Mouse (Mus musculus): ENCODE measurements around the gene Wbp11.

Wbp11 gene

DNA sequence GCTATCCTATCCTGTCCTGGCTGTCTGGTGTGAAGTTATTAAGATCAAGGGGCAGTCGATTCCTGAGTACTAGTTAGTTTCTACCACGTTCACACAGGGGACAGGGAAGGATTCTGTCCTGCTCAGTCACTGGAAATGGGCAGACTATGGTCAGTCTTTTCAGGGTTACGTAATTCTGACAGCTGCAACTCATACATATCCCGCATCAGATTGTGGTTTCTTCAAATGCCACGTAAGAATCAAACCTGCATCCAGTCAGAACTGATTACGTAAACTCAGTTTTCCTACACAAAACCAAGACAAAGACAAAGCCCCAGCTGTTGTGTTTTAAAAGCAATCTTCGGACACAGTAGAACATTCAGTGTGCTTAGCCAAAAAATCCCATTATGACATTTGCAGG is 12.7 kb downstream of the Wbp11 start:
- CTCF ChIA-PET: no interaction called here
- POLR2A ChIA-PET: interaction anchor here (0.5 to 14.0 kb wide), 7 partner anchors 9 to 623 kb away, joined by 3 to 268 read pairs (median 10); partner anchors contain the start of genes Hist4h4 (in 3 of the 4), BC049715 (in 2 of the 4), Wbp11 (in 2 of the 4) and H2afj (in 1 of the 4)

DNA sequence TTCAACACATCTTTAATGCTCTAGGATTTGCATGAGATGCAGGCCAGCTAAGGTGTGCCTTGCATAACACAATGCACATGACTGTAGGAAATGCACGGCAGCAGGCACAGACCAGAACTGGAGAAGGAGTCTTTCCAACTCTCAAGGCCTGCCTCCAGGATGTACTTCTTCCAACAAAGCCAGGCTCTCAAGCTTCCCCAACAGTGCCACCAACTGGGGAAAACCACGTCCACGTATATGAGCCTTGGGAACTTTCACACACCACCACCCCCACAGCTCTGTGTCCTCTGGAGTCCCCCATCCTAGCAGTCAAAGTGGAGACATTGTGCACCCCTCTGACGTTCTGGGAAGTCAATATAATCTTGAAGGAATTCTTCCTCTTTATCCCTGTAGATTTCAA is 14.9 kb downstream of the Wbp11 start:
- ChIA-PET CTCF (interaction anchor here in 2 of 4 experiments (0.5 to 1.1 kb wide), 3 partner anchors 18 to 1107 kb away, joined by 3 to 4 read pairs (median 3); no protein-coding TSS in a partner anchor), POLR2A (interaction anchor here (0.6 to 14.0 kb wide), 10 partner anchors 9 to 281 kb away, joined by 3 to 161 read pairs (median 7); partner anchors contain the start of genes Hist4h4 (in 3 of the 4), BC049715 (in 2 of the 4) and Wbp11 (in 2 of the 4))

DNA sequence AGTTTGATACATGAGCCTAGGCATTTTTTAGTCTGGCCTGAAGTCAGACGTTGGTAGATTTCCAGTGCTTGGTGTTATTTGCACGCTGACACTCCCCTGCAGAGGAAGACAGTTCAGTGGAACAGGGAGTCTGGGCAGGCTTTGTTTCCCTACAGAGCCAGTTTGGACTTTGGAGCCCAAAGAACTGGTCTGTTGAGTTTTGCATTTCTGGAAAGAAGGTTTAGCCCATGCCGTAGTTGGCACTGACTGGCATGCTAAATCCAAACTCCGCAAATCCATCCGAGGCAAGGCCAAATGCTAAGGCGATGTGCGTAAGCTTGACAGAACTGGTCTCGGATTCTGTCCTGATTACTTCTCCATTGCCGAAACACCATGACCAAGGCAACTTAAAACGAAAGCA is 16.8 kb downstream of the Wbp11 start:
- ChIA-PET CTCF (no interaction called here), POLR2A (interaction anchor here in 2 of 4 experiments (1.0 to 1.6 kb wide), 2 partner anchors 17 kb away, joined by 3 to 4 read pairs; partner anchors contain the start of genes Wbp11 (in 2 of the 2) and BC049715 (in 1 of the 2))

DNA sequence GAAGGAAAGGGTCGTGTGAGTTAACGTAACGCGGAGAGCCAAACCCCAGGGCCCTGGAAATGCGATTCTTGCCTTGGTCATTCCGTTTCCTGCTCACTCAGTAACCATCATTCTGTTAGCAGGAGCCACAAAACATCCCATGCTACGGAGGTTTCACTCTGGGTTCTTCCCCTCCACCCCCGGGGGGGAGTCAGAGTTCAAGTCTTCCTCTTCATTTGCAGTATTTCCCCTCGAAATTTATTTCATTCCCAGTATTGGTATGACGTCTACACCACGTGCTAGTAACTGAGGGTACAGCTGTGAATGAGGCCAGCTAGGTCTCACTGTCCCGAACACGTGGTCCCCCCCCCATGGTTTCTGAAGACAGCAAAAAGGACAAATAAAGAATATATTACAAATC is 18.4 kb downstream of the Wbp11 start:
- POLR2A ChIA-PET: interaction anchor here (0.6 to 7.9 kb wide), 15 partner anchors 10 to 938 kb away, joined by 3 to 441 read pairs (median 7); partner anchors contain the start of genes BC049715 (in 2 of the 4), Wbp11 (in 2 of the 4) and Smco3 (in 1 of the 4)

DNA sequence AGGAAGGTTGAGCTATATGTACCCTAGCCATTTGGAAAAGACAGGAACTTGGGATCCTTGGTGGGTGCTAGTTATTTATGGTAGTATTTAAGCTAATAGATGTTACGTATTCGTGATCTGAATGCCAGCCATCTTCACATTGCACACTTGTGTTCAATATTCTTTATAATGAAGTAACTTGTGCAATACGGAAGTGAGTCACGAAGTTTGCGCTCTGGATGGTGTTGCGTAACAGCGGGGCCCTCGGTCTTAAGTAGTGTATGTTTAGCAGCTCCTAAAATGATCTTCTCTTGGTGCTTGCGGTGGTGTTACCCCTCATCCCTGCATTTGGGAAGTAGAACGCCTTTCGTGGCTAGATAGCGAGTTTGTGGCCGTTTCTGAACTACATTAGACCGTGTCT is 19.0 kb downstream of the Wbp11 start:
- POLR2A ChIA-PET: interaction anchor here (0.6 to 7.9 kb wide), 32 partner anchors 8 to 946 kb away, joined by 3 to 441 read pairs (median 6); partner anchors contain the start of genes BC049715 (in 4 of the 4), Wbp11 (in 4 of the 4), Smco3 (in 2 of the 4) and Dera (in 1 of the 4)
- CTCF ChIA-PET: interaction anchor here in 2 of 4 experiments (0.7 to 1.6 kb wide), 2 partner anchors 189 to 1364 kb away, joined by 3 to 6 read pairs; no protein-coding TSS in a partner anchor

More for the DNA sequence above, 18.4 kb downstream of the Wbp11 start:
- CTCF ChIA-PET: interaction anchor here in 1 of 4 experiments (0.7 kb wide), 1 partner anchor 1364 kb away, joined by 3 read pairs; no protein-coding TSS in a partner anchor

DNA sequence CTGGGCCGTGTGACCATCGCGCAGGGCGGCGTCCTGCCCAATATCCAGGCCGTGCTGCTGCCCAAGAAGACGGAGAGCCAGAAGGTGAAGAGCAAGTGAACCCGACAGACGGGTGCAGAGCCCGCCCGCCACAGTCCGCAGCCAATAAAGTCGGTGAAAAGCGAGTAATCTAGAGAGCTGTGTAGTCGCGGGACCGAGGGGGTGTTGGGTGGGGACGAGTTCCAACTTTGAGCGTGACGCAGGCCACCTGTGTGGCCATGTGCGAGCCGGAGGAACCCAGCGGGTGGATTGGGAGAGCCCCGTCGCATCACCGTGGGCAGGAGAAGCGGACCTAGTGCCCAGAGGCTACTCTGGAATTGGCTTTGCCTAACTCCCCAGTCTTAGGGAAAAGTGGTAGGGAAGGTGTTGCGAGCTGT is 19.4 kb downstream of the Wbp11 start:
- ChIA-PET CTCF (interaction anchor here in 2 of 4 experiments (1.0 to 1.6 kb wide), 3 partner anchors 11 to 188 kb away, joined by 3 to 6 read pairs (median 4); no protein-coding TSS in a partner anchor), POLR2A (interaction anchor here (0.6 to 7.9 kb wide), 67 partner anchors 8 to 1918 kb away, joined by 3 to 441 read pairs (median 5); partner anchors contain the start of genes BC049715 (in 4 of the 4), Wbp11 (in 4 of the 4), Smco3 (in 2 of the 4) and Dera (in 1 of the 4))

DNA sequence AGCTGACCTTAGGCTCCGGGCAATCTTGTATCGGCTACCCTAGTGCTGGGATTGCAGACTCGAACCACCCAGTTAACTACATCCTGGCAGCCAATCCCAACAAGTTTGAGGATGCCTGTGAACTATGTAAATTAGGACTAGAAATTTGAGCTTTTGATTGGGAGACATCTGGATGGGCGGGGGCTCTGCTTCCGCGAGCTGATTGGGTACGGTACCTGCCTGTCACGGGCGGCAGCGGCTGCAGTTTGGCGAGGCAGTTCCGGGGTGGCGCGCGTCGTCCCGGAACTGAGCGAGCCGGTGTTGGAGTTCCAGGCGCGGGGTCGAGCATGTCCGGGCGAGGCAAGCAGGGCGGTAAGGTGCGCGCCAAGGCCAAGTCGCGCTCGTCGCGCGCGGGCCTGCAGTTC is 20.0 kb downstream of the Wbp11 start, which contains the start of gene H2afj:
TSS of gene H2afj (plus strand) at position 231 of the 404 bp plus-strand sequence.
- ChIA-PET POLR2A (interaction anchor here (0.6 to 7.9 kb wide), 76 partner anchors 9 to 1918 kb away, joined by 3 to 441 read pairs (median 5); partner anchors contain the start of genes BC049715 (in 4 of the 4), Wbp11 (in 4 of the 4), Smco3 (in 2 of the 4) and Dera (in 1 of the 4)), CTCF (interaction anchor here in 3 of 4 experiments (0.6 to 1.6 kb wide), 6 partner anchors 12 to 959 kb away, joined by 3 to 6 read pairs (median 3); no protein-coding TSS in a partner anchor)

DNA sequence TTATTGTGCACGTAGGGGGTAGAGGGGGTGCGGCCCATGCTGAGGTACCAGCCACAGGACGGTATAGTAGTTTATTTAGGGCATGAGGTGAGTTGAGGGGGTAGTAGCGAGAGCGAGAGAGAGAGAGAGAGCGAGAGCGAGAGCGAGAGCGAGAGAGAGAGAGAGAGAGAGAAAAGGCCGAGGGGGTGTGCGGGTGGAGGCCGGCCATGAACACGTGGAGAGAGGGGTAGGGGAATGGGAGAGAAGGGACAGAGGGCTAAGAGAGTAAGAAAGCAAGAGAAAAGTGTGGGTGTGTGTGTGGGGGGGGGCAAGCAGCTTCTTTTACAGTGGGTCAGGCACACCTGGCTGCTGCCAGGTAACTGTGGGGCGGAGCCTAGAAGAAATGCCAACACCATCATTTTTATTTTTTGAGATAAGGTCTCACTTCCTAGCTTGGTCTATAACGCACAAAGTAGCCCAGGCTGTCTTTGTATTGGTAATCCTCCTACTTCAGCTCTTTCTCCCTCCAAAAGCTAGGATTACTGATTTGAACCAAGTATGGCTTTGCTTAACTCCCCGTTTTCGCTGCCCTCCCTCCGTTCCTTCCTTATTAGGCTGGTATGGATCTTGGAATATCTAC is 20.5 kb downstream of the Wbp11 start:
- CTCF ChIA-PET: interaction anchor here in 2 of 4 experiments (0.6 to 1.6 kb wide), 4 partner anchors 66 to 959 kb away, joined by 3 to 6 read pairs (median 3); no protein-coding TSS in a partner anchor
- POLR2A ChIA-PET: interaction anchor here (0.6 to 7.9 kb wide), 79 partner anchors 8 to 1917 kb away, joined by 3 to 441 read pairs (median 5); partner anchors contain the start of genes BC049715 (in 4 of the 4), Wbp11 (in 4 of the 4), Plbd1 (in 2 of the 4) and Smco3 (in 2 of the 4)

DNA sequence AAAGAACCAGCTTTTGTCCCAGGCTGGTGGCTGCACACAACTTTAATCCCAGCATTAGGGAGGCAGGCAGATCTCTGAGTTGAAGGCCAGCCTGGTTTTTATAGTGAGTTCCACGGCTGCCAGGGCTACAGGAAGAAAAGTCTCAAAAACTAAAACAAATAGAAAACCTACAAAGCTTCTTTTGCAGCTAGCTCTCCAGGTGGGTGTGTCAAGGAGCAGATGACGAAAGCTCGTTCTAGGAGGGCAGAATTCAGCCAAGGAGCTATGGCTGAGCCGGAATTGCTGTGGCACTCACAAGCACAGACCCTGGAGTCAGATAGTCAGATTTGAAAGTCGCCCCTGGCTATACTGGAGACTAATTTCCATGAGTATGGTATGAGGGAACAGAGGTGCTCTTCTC is 21.2 kb downstream of the Wbp11 start:
- POLR2A ChIA-PET: interaction anchor here (0.6 to 7.9 kb wide), 29 partner anchors 8 to 1498 kb away, joined by 3 to 441 read pairs (median 6); partner anchors contain the start of genes Wbp11 (in 4 of the 4), BC049715 (in 3 of the 4), Plbd1 (in 2 of the 4) and Gucy2c (in 1 of the 4)
- CTCF ChIA-PET: no interaction called here

DNA sequence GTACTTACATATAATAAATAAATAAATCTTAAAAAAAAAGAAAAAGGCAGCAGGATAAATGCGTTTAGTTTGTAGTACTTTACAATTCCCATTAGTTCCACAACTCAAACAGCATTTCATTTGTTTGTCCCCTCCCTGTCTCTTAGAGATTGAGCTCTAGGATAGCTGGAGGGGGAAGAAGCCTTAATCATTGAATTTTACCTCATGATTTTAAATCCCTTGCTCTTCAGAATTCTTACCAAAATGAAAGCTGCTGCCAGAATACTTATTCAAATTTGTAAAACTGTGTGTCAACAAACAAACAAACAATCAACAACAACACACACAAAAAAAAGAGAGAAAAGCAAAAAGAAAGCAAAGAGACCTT is 22.6 kb downstream of the Wbp11 start:
- POLR2A ChIA-PET: interaction anchor here in 3 of 4 experiments (0.5 to 7.9 kb wide), 29 partner anchors 8 to 707 kb away, joined by 3 to 441 read pairs (median 5); partner anchors contain the start of genes BC049715 (in 2 of the 3), Gucy2c (in 2 of the 3), Smco3 (in 2 of the 3) and Wbp11 (in 2 of the 3)
- CTCF ChIA-PET: interaction anchor here in 1 of 4 experiments (1.3 kb wide), 1 partner anchor 183 kb away, joined by 3 read pairs; no protein-coding TSS in a partner anchor

DNA sequence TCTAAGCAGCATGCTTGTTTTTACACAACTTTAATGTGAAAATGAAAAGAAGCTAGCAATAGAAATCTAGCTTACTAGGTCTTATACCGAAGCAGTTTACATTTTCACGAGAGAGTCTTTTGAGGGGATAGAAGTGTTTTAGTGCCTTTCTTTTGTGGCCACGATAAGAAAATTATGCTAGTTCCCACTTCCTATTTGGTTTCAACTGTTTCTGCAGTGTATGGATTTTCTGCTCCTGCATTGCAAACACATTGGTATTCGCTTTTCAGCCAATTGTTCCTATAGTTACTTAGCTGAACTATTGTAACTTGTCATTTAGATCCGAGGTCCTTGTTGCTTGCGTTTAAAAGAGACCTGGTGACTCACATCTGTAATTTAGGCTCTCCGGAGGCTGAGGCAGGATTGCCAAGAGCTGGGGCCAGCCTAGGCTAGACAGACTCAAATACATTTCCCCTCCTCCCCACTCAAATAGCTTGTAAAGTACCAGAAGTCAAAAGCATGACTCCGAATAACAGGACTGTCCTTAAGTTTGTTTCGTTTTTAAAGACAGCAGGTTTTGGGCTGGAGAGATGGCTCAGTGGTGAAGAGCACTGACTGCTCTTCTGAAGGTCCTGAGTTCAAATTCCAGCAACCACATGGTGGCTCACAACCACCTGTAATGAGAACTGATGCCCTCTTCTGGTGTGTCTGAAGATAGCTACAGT is 23.2 kb downstream of the Wbp11 start:
- ChIA-PET POLR2A (interaction anchor here (0.5 to 7.9 kb wide), 232 partner anchors 8 to 1876 kb away, joined by 3 to 441 read pairs (median 5); partner anchors contain the start of genes Art4 (in 3 of the 4), BC049715 (in 3 of the 4), Gucy2c (in 3 of the 4) and Rerg (in 3 of the 4)), CTCF (interaction anchor here (0.5 to 1.9 kb wide), 11 partner anchors 13 to 187 kb away, joined by 3 to 9 read pairs (median 4); partner anchors contain the start of gene Wbp11 (in 1 of the 4))

DNA sequence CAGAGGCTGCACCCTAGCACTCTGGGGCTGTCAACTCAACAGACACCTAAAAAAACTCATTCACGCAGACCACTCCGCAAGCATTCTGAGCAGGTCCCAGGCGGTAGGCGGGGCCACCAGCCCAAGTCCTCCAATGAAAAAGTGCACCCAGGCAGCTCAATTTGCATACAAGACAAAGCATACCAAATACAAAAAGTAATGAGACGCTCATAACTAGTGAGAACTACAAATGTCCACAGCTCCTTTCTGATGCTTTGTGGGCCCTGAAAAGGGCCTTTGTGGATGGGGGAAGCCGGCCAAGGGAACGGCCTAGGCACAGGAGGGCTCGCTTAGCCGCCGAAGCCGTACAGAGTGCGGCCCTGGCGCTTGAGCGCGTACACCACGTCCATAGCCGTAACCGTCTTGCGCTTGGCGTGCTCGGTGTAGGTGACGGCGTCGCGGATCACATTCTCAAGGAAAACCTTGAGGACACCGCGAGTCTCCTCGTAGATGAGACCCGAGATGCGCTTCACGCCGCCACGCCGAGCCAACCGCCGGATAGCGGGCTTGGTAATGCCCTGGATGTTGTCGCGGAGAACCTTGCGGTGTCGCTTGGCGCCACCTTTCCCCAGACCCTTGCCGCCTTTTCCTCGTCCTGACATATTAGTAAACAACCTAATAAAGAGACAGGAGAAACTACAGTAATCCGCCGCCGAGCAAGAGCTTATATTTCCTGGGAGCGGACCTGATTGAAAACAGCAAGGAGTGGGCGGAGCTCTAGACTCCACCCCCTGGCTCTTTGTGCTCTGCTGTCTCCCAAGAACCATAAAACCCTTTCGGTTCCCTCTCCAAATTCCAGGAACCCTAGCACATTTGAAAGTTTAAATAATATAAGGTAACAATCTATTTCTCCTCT is 24.0 kb downstream of the Wbp11 start, which contains the start of gene Hist4h4:
TSS of gene Hist4h4 (minus strand) at position 677 of the 895 bp plus-strand sequence.
- ChIA-PET CTCF (interaction anchor here (0.5 to 1.9 kb wide), 14 partner anchors 14 to 194 kb away, joined by 3 to 9 read pairs (median 3); partner anchors contain the start of gene Wbp11 (in 1 of the 4)), POLR2A (interaction anchor here (0.6 to 7.9 kb wide), 315 partner anchors 8 to 1875 kb away, joined by 3 to 441 read pairs (median 4); partner anchors contain the start of genes Art4 (in 3 of the 4), BC049715 (in 3 of the 4), Gucy2c (in 3 of the 4) and Rerg (in 3 of the 4))

DNA sequence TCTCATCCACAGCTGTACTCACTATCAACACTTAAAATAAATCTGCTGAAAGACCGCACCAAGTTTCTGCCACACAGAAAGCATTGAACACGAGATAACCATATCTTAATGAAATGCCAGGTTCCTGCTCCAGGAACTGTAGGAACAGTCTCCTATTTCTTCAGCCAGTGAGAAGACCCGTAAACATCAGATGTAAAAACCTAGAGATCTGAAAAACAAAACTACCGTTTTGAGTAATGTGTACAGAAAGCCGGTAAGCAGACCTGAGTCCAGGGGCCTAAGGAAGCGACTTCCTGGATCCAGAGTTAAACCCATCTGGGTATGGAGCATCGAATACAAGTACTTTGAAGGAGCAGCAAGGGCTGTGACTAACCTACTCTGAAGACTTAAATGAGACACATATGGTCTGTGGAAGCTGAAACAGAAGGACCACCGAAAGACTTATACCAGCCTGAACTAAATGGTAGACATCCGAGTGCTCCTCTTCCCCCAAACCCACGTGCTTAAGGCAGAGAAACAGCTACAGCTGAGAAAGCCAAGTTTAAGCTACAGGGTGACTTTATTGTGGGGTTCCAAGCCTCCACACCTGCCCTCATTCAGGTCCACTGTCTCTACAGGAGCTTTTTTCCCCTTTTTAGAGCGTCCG is 24.8 kb downstream of the Wbp11 start:
- CTCF ChIA-PET: interaction anchor here in 3 of 4 experiments (0.7 to 1.9 kb wide), 5 partner anchors 25 to 183 kb away, joined by 3 to 9 read pairs (median 3); partner anchors contain the start of gene Wbp11 (in 1 of the 3)
- POLR2A ChIA-PET: interaction anchor here (0.6 to 7.9 kb wide), 218 partner anchors 8 to 995 kb away, joined by 3 to 441 read pairs (median 5); partner anchors contain the start of genes BC049715 (in 3 of the 4), Gucy2c (in 3 of the 4), Smco3 (in 3 of the 4) and Wbp11 (in 3 of the 4)

DNA sequence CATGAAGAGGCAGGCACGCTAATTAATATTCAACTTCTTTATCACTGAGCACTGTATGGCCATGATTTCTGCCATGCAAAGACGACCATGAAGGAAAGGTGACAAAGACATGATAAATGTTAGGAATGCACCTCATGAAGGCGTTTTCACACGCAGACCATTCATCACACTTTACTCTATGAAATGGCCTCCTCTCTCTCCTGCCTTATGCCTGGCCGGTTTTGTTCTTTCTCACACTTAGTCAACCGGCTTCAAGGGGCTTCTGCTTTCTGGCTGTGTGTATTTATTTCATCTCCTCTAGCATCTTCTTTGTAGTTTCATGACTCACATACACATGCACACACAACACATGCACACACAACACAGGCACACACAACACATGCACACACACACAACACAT is 26.8 kb downstream of the Wbp11 start:
- POLR2A ChIA-PET: no interaction called here
- CTCF ChIA-PET: no interaction called here

DNA sequence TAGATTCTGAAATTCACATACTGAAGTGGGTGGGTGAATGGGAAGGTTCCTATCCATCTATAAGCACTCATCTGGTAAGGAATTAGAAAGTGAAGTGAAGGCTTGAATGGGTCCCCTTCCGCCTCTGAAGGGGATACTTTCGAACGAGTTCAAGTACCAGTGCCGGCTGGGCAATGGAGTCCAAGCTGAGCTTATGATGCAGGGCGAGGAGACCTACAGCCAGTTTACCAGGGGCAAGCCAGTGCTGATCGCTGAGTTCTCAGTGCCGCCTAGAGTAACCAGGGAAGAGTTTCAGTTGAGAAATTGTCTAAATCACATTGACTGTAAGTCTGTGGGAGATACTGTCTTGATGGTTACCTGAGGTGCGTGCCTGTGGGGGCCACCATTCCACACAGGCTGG is 27.3 kb downstream of the Wbp11 start:
- ChIA-PET CTCF (interaction anchor here in 3 of 4 experiments (0.6 to 0.8 kb wide), 3 partner anchors 17 to 370 kb away, joined by 3 to 4 read pairs (median 4); no protein-coding TSS in a partner anchor), POLR2A (interaction anchor here in 1 of 4 experiments (0.9 kb wide), 2 partner anchors 15 to 26 kb away, joined by 3 read pairs; partner anchors contain the start of gene BC049715)
